Mouse (Mus musculus) small intestine, adult 2 months (tissue): Measurements from ENCODE around the gene Sh3bp1.

Experiments
- CTCF ChIP-seq: fragments of 200-500 bp; IDR thresholded peaks from 2 replicates; pipeline ENCODE4 v1.5.1; 2012; ENCODE audit warnings: low read depth, mild to moderate bottlenecking, control low read depth, inconsistent platforms, low read length, moderate library complexity, mixed read lengths; ENCODE audit not compliant: insufficient replicate concordance, insufficient read length; ENCODE audit errors: extremely low read depth
- POLR2A ChIP-seq: fragments of 200-500 bp; IDR thresholded peaks from 2 replicates; pipeline ENCODE4 v1.6.1; 2012; ENCODE audit warnings: low read depth, mild to moderate bottlenecking, control low read depth, inconsistent platforms, low read length, moderate library complexity

DNA sequence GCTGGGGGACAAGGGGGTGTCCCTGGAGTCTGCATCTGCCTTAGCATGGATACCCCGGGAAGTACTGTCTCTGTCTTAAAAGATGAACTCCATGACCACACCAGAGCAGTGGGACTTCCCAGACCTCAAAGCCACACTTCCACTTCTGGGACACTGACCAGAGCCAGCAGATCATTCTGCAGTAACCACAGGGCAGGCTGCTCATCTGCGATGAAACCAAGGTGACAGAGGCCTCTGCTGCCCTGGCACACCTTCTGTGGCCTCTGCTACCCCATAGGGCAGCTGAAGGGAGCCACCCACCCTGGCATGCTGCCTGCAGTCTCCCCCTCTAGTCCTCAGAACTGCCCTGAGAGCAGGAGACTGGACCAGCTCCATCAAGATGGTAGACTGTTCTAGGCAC is 3.8 kb upstream of the Sh3bp1 start:
- no peak for TF ChIP-seq CTCF
- no peak for TF ChIP-seq POLR2A
